Mouse (Mus musculus): ENCODE results near the gene Tefm. TPM values are rescaled to one million over a fixed set of nuclear protein-coding genes. Genes with fewer than 3 reads are reported as not detected.
A peak's percentile ranks its signal among the peaks of the same experiment; 100 is the strongest.
"Not testable (repeated sequence)": the region's sequence is repeated elsewhere in the genome, so short reads cannot be mapped to it uniquely, and the experiment has no call there.

Tefm gene
- polyA plus RNA-seq (2011; ENCODE audit: insufficient read length, low read depth, missing spikeins) = 13.9 and 16.6 TPM in 2 replicates

- Histone ChIP-seq H3K4me3 (ENCODE audit: insufficient read depth, low read length) (peak within 1 kb of the TSS; percentile 86), H3K27ac (ENCODE audit: insufficient read depth, low read length) (peak within 1 kb of the TSS; percentile 45), H3K4me1 (ENCODE audit: control insufficient read depth, insufficient read depth, low read length) (no peaks in the 10 kb centered on the region; the same call in none of the 2 replicates)
- TF ChIP-seq POLR2A (IDR thresholded peaks at IDR 0.05; ENCODE audit: low read depth, low read length) (peak; percentile 93), CTCF (IDR thresholded peaks at IDR 0.05; ENCODE audit: borderline replicate concordance, insufficient read depth, low read length) (no peak)
Measured at GRCm38 (mm10) chr11:80141825-80142521, at the start of gene Tefm. TSS of gene Tefm (minus strand) at chr11:80142175.

DNA sequence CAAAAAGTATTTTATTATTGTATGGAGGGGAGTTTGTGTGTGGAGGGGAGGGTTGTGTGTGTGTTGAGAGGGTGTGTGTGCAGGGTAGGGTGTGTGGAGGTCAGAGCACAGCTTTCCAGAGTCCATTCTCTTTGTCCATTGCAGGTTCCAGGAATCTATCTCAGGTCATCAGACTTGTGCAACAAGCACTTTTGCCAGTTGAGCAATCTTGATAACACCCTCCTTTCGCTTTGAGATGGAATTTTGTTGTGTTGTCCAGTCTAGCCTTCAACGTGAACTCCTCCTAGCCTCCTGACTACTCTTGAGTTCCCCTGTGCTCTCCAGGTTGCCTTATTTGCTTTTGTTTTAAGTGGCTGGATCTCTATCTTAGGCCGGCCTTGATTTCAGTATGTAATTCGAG, 48.3 kb upstream of the Tefm start:
- TF ChIP-seq CTCF (IDR thresholded peaks at IDR 0.05; ENCODE audit: borderline replicate concordance, insufficient read depth, low read length) = no peak
- no peak for TF ChIP-seq POLR2A (IDR thresholded peaks at IDR 0.05; ENCODE audit: low read depth, low read length)
- Histone ChIP-seq H3K27ac (ENCODE audit: insufficient read depth, low read length) (no peak overlapping the region), H3K4me1 (ENCODE audit: control insufficient read depth, insufficient read depth, low read length) (no peaks in the 10 kb centered on the region), H3K4me3 (ENCODE audit: insufficient read depth, low read length) (no peak overlapping the region)

- H3K4me1 ChIP-seq (ENCODE audit: control insufficient read depth, insufficient read depth, low read length); H3K27ac ChIP-seq (ENCODE audit: insufficient read depth, low read length); H3K4me3 ChIP-seq (ENCODE audit: insufficient read depth, low read length): not testable (repeated sequence)
Measured at GRCm38 (mm10) chr11:80185441-80185976, 43.5 kb upstream of the Tefm start.

- Histone ChIP-seq H3K4me3 (ENCODE audit: insufficient read depth, low read length) (peak overlapping the region; percentile 82), H3K27ac (ENCODE audit: insufficient read depth, low read length) (no peak overlapping the region), H3K4me1 (ENCODE audit: control insufficient read depth, insufficient read depth, low read length) (no peaks in the 10 kb centered on the region; the same call in 1 of the 2 replicates)
- TF ChIP-seq CTCF (IDR thresholded peaks at IDR 0.05; ENCODE audit: borderline replicate concordance, insufficient read depth, low read length) (no peak), POLR2A (IDR thresholded peaks at IDR 0.05; ENCODE audit: low read depth, low read length) (no peak)
Measured at GRCm38 (mm10) chr11:80184531-80185071, 42.6 kb upstream of the Tefm start.

DNA sequence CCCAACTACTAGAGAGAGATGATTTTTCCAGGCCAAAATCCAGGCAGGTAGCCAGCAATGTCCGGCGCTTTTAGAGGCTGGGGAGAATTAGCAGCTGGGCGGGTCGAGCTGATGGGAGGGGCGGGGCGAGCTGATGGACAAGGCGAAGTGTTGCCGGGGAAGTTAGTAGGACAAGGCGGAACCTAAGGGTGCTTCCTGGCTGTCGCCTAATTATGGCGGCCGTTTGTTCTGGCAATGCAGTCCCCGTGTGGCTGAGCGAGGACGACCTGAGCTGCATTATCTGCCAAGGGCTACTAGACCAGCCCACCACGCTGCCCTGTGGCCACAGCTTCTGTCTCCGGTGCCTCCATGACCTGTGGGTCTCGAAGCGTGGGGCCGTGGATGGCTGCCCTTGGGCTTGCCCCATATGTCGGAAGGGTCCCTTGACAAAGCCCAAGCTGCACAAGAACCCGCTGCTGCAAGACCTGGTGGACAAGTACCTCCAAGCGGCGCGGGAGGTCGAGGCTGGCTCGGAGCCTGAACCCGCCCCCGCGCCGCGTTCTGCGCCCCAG, 41.8 kb upstream of the Tefm start, which contains the start of gene Rnf135:
Gene Rnf135 (plus strand): TSS at position 147 of the 551 bp plus-strand sequence.
- no peaks in the 10 kb centered on the region; the same call in 1 of the 2 replicates for H3K4me1 ChIP-seq (ENCODE audit: control insufficient read depth, insufficient read depth, low read length)
- TF ChIP-seq POLR2A (IDR thresholded peaks at IDR 0.05; ENCODE audit: low read depth, low read length) (peak; percentile 97), CTCF (IDR thresholded peaks at IDR 0.05; ENCODE audit: borderline replicate concordance, insufficient read depth, low read length) (no peak)
- peak within 1 kb of the TSS; percentile 56 for H3K27ac ChIP-seq (ENCODE audit: insufficient read depth, low read length)
- peak within 1 kb of the TSS; percentile 82 for H3K4me3 ChIP-seq (ENCODE audit: insufficient read depth, low read length)

DNA sequence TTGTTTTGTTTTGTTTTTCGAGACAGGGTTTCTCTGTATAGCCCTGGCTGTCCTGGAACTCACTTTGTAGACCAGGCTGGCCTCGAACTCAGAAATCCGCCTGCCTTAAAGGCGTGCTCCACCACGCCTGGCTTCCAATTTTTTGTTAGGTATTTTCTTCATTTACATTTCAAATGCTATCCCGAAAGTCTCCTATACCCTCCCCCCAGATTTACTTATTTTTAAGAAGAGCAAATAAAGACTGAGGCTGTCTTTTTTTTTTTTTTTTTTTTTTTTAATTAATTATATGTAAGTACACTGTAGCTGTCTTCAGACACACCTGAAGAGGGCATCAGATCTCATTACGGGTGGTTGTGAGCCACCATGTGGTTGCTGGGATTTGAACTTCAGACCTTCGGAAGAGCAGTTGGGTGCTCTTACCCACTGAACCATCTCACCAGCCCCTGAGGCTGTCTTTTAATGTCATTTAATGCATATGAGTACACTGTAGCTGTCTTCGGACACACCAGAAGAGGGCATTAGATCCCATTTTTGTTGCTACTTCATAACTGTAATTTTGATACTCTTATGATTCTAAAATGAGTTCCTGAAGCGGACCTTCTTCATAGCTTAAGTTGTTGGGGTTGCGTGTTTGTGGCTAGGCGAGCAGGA, 41.2 kb upstream of the Tefm start:
- H3K4me1 ChIP-seq (ENCODE audit: control insufficient read depth, insufficient read depth, low read length) = not testable (repeated sequence)
- H3K27ac ChIP-seq (ENCODE audit: insufficient read depth, low read length) = peak overlapping the region; percentile 28; the same call in 1 of the 2 replicates
- H3K4me3 ChIP-seq (ENCODE audit: insufficient read depth, low read length) = peak overlapping the region; percentile 18

DNA sequence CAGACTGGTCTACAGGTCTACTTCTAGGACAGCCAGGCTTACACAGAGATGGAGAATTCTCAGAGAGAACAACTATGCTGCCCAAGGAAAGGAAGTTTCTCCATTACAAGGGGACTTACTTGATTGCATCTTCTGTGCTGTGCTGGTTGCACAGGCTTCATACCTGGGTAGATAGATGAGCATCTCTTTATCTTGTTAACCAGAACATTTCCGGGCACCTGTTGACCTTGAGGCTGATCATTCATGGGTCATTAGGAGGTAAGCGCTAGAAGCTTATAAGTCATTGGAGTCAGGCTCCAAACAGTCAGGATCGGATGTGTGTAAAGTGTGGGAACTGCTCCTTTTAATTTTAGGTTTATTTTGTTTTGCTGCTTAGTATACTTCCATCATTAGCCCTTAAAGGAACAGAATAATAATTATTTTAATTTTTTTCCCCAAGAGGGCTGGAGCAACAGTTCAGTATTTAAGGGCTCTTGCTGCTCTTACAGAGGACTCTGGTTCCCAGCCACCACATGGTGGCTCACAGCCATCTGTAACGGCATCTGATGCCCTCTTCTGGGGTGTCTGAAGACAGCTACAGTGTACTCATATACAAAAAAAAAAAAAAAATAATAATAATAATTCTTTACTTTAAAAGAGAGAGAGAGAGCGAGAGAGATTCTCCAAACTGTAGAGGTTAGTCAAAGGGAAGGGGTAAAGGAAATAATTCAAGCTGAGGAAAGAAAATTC, 39.2 kb upstream of the Tefm start:
- TF ChIP-seq CTCF (IDR thresholded peaks at IDR 0.05; ENCODE audit: borderline replicate concordance, insufficient read depth, low read length) = no peak
- TF ChIP-seq POLR2A (IDR thresholded peaks at IDR 0.05; ENCODE audit: low read depth, low read length) = no peak

DNA sequence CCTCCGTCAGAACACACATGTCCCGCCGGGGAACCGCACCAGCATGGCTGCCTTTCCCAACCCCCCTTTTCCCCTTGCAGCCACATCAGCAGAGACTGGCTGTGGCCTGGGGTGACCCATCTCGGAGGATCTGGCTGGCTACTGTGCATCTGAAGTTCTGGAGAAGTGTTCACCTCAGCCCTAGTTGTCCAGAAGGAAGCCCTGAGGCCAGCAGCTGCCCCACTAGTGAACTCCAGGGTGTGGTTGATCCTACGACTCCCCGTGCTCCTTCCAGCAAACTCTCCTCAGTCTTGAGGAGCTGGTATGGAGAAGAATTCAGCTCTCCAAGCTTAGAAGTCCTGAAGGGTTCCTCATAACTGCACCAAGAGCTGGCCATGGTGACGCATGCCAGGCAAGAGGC, 36.3 kb upstream of the Tefm start:
- TF ChIP-seq CTCF (IDR thresholded peaks at IDR 0.05; ENCODE audit: borderline replicate concordance, insufficient read depth, low read length) (no peak), POLR2A (IDR thresholded peaks at IDR 0.05; ENCODE audit: low read depth, low read length) (no peak)
- Histone ChIP-seq H3K4me1 (ENCODE audit: control insufficient read depth, insufficient read depth, low read length) (0 out of 2 replicates have a peak, but pooled peaks cover 3% of the 10 kb centered on the region), H3K4me3 (ENCODE audit: insufficient read depth, low read length) (no peak overlapping the region), H3K27ac (ENCODE audit: insufficient read depth, low read length) (no peak overlapping the region)

More for the DNA sequence above, 39.2 kb upstream of the Tefm start:
- Histone ChIP-seq H3K4me1 (ENCODE audit: control insufficient read depth, insufficient read depth, low read length) (peaks cover 3% of the 10 kb centered on the region; the same call in 1 of the 2 replicates), H3K27ac (ENCODE audit: insufficient read depth, low read length) (no peak overlapping the region), H3K4me3 (ENCODE audit: insufficient read depth, low read length) (no peak overlapping the region)
